Mouse (Mus musculus) limb, embryonic 14.5 days (tissue): Measurements from ENCODE around the gene Med22. TPM values are rescaled to one million over a fixed set of nuclear protein-coding genes. Genes with fewer than 3 reads are reported as not detected.
A peak's percentile ranks its signal among the peaks of the same experiment; 100 is the strongest.

Experiments used
- ATAC-seq: fragments of 200-750 bp; cut with Nextera tagmentation; 2 replicates; pipeline ENCODE4 v1.8.0; 2017; ENCODE audit warnings: low read depth, moderate number of reproducible peaks, moderate TSS enrichment; ENCODE audit not compliant: low FRiP score
- DNase-seq: peaks from one replicate; pipeline ENCODE4 v3.0.0-alpha.2; 2015; ENCODE audit warnings: low spot score
- H3K27ac ChIP-seq: fragments of 300-500 bp; sonication (generic); replicated peaks from 2 replicates; pipeline ENCODE4 v1.5.1; 2014; ENCODE audit warnings: low read depth, mild to moderate bottlenecking, low read length, moderate library complexity, mixed read lengths
- H3K27me3 ChIP-seq: fragments of 300-500 bp; sonication (generic); 2 replicates; pipeline ENCODE4 v1.6.1; 2014; ENCODE audit warnings: low read length, mixed read lengths; ENCODE audit not compliant: control insufficient read depth, insufficient read depth
- H3K36me3 ChIP-seq: fragments of 300-500 bp; sonication (generic); 2 replicates; pipeline ENCODE4 v1.6.1; 2014; ENCODE audit warnings: mild to moderate bottlenecking, low read length, moderate library complexity, mixed read lengths; ENCODE audit not compliant: control insufficient read depth, insufficient read depth
- H3K4me1 ChIP-seq: fragments of 300-500 bp; sonication (generic); 2 replicates; pipeline ENCODE4 v1.6.1; 2014; ENCODE audit warnings: antibody characterized with exemption, low read length, mixed read lengths; ENCODE audit not compliant: control insufficient read depth, insufficient read depth
- H3K4me2 ChIP-seq: fragments of 300-500 bp; sonication (generic); replicated peaks from 2 replicates; pipeline ENCODE4 v1.6.1; 2014; ENCODE audit warnings: low read depth, mild to moderate bottlenecking, low read length, moderate library complexity; ENCODE audit not compliant: severe bottlenecking
- H3K4me3 ChIP-seq: fragments of 300-500 bp; sonication (generic); replicated peaks from 2 replicates; pipeline ENCODE4 v1.5.1; 2014; ENCODE audit warnings: low read length
- H3K9ac ChIP-seq: fragments of 300-500 bp; sonication (generic); 2 replicates; pipeline ENCODE4 v1.6.1; 2014; ENCODE audit warnings: mild to moderate bottlenecking, low read depth, low read length, moderate library complexity; ENCODE audit not compliant: severe bottlenecking
- H3K9me3 ChIP-seq: fragments of 300-500 bp; sonication (generic); 2 replicates; pipeline ENCODE4 v1.6.1; 2016; ENCODE audit warnings: low read length; ENCODE audit not compliant: control insufficient read depth
- POLR2A ChIP-seq: fragments of 200-500 bp; IDR thresholded peaks from 2 replicates; pipeline ENCODE4 v1.8.0; 2012; ENCODE audit warnings: inconsistent platforms, mild to moderate bottlenecking, moderate library complexity, borderline replicate concordance; ENCODE audit not compliant: insufficient read depth, insufficient read length; ENCODE audit errors: extremely low read depth
- WGBS: fragments of 180-500 bp; shearing (Covaris S2); extraction: QIAGEN DNeasy Blood & Tissue Kit; methylation state at CpG from one replicate; pipeline ENCODE4 v1.1.7; 2014; 5-methylcytosine and 5-hydroxymethylcytosine counted together
- polyA plus RNA-seq, 2 experiments: library from polyadenylated mRNA; depleted of rRNA in 1 of 2; stranded (reverse) in 1 of 2; unstranded in 1 of 2; fragments of >200 nt; fragmentation: Nextera tagmentation in 1 of 2; extraction: Ambion mirVana in 1 of 2; gene quantifications; 2 replicates each; pipeline versions ENCODE4 v1.2.1 to v1.2.3; 2012 to 2014

Gene Med22
- polyA plus RNA-seq, 2 experiments, result 32.7 to 49.0 TPM

DNA sequence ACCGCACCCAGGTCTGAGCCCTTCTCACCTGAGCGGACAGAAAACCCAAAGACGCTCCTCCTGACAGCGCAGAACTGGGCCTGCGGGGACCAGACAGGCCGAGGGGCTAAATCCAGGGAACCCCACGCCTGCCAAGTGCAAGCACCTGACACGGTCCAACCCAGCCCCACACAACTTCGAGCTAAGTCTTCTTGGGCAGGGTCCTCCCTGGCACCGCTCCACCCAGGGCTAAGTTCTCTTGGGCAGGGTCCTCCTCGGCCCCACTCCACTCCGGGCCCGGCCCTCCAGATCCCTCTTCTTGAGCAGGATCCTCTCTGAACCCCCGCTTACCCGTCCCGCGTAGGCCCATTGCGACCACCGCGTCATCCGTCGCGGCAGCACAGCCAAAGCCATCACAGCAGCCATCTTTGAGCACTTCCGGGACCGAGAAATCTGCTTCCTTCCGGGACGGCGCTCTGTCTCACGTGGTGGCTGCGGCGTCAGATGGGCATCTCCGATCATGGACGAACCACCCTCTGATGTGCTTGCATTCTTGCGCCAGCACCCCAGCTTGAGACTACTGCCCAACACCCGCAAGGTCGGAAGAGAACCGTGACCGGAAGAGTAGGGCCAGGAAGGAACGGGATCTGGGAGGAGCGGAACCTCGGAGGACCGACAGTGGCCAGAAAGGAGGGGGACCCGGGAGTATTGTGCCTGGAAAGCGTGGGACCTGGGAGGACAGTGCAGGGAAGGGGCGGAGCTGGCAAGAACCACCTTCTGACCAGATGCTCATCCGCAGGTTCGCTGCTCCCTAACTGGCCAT, 5.7 kb upstream of the Med22 start, which contains the start of the genes Surf2 and Surf1:
Surf2 (plus strand) TSS at position 441 of the 802 bp plus-strand sequence.
Surf1 (minus strand) TSS at position 604 of the 802 bp plus-strand sequence.
- H3K4me3 ChIP-seq, result peak within 1 kb of the TSS; percentile 62
- 3% methylated on average over 47 of the region's 47 CpGs for WGBS
- no peaks in the 10 kb centered on the region for H3K9me3 ChIP-seq
- peak within 1 kb of the TSS; percentile 97 for H3K4me2 ChIP-seq
- no peaks in the 10 kb centered on the region for H3K27me3 ChIP-seq
- peaks cover 66% of the 10 kb centered on the region for H3K36me3 ChIP-seq
- 0 out of 2 replicates have a peak, but pooled peaks have one; percentile 25 for TF ChIP-seq POLR2A
- ATAC-seq (peak; percentile 67), DNase-seq (peak; percentile 75)
- no peak within 1 kb of the TSS; the same call in 1 of the 2 replicates for H3K27ac ChIP-seq
- peak within 1 kb of the TSS; percentile 68 for H3K9ac ChIP-seq
- peaks cover 28% of the 10 kb centered on the region for H3K4me1 ChIP-seq

DNA sequence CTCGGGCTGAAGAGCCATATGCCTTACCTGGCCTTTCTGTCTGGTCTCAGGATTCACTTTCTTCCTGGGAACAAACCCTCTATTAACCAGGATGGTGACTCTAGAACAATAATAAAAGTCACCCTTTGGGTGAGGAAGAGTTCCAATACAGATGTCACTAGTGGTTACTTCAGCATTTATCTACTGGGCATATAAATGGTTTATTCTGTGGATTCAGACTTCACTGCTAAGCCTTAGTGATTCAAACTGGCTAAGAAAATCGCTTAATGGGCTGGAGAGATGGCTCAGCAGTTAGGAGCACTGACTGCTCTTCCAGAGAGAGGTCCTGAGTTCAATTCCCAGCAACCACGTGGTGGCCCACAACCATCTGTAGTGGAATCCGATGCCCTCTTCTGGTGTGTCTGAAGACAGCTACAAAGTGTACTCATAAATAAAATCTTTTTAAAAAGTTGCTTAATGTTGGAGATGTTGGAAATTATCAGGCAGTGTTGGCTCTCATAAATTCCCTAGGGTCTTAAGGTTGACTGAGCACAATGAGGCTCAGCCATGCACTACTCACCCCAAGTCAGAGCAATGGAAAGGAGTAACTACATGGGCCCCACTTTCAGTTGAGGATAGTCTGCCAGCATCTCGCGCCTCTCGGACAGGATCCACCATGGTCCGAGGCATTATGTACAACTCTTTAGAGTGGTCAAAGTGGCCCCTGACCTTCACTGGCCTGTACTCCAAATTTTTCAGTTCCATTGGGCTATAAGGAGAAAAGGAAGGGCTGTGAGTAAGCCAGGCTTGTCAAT, 3.9 kb upstream of the Med22 start:
- H3K9ac ChIP-seq, result no peak overlapping the region
- no peaks in the 10 kb centered on the region for H3K27me3 ChIP-seq
- peaks cover 31% of the 10 kb centered on the region for H3K4me1 ChIP-seq
- ATAC-seq (no peak), DNase-seq (no peak)
- TF ChIP-seq POLR2A, result no peak
- H3K27ac ChIP-seq, result no peak overlapping the region
- no peaks in the 10 kb centered on the region for H3K9me3 ChIP-seq
- H3K4me2 ChIP-seq, result no peak overlapping the region
- no peak overlapping the region for H3K4me3 ChIP-seq
- 65% methylated on average over 8 of the region's 8 CpGs for whole genome bisulfite sequencing
- H3K36me3 ChIP-seq, result peaks cover 50% of the 10 kb centered on the region

DNA sequence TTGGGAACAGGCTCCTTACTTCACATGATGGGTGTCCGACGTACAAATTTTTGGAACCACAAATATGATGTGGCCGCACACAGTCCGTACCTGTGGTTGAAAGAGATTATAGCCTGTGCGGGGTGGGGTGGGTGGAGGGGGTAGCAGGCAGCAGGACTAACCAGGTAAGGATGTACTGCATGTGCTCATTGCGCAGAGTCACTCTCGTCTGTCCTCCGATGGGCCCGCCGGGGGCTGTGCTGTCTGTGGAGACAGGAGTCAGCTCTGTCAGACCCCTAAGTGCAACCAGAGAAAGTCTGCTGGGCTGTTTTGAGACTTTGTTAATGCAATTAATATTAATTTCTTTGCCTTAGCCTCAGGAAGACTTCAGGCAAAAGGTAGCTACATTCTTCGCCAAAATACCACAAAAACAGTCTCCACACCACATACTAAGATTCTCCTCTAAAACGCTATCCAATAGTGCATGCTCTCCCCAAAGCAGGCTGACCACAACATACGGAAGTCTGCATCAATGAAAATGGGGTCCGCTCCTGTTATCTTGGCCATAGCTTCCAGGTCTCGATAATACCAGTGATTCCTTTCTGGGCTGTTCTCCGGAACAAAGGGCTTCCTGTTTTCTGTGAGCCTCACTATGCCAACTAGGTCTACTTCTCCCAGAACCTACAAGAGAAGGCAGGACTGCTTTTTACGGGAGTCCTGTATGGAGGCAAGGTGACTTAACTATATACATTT, 3.1 kb upstream of the Med22 start:
- Histone ChIP-seq H3K36me3 (peaks cover 42% of the 10 kb centered on the region), H3K27me3 (no peaks in the 10 kb centered on the region), H3K4me1 (peaks cover 39% of the 10 kb centered on the region), H3K4me2 (no peak overlapping the region), H3K9me3 (no peaks in the 10 kb centered on the region), H3K4me3 (no peak overlapping the region), H3K9ac (no peak overlapping the region), H3K27ac (0 out of 2 replicates have a peak overlapping the region, but pooled peaks have one; percentile 5)
- no peak for TF ChIP-seq POLR2A
- no peak for ATAC-seq
- 79% methylated on average over 17 of the region's 17 CpGs for WGBS
- no peak for DNase-seq

DNA sequence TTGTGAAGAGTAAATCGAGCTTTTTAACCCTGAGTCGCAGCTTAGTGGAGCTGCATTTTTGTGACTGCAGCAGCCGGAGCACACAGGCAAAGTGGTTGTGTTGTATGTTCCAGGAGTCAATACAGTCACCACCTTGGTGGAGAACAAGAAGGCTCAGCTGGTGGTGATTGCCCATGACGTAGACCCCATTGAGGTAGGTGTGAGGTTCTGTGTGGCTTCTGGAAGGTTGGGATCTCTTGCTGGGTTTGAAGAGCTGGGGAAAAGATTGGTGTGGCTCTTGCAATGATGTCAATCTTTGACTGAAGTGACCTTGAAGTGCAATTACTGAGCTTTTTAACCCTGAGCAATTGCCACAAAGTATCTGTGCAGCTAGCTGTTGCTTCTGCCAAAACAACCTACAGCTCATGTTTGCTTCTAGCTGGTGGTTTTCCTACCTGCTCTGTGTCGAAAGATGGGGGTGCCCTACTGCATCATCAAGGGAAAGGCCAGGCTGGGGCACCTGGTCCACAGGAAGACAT, 1.8 kb upstream of the Med22 start:
- ATAC-seq (no peak), DNase-seq (no peak)
- no peak overlapping the region for H3K27ac ChIP-seq
- H3K9ac ChIP-seq, result peak overlapping the region; percentile 95
- H3K4me1 ChIP-seq, result peaks cover 37% of the 10 kb centered on the region
- no peaks in the 10 kb centered on the region for H3K27me3 ChIP-seq
- H3K4me3 ChIP-seq, result peak overlapping the region; percentile 83
- TF ChIP-seq POLR2A, result no peak
- no peaks in the 10 kb centered on the region for H3K9me3 ChIP-seq
- H3K36me3 ChIP-seq, result peaks cover 46% of the 10 kb centered on the region
- WGBS, result 64% methylated on average over 5 of the region's 5 CpGs
- H3K4me2 ChIP-seq, result peak overlapping the region; percentile 97
